Mouse (Mus musculus): ENCODE data around the gene Ppil2. TPM values are rescaled to one million over a fixed set of nuclear protein-coding genes. Genes with fewer than 3 reads are reported as not detected.

Ppil2 gene
- polyA plus RNA-seq, 1 experiment from 2014 or later: 104 TPM

DNA sequence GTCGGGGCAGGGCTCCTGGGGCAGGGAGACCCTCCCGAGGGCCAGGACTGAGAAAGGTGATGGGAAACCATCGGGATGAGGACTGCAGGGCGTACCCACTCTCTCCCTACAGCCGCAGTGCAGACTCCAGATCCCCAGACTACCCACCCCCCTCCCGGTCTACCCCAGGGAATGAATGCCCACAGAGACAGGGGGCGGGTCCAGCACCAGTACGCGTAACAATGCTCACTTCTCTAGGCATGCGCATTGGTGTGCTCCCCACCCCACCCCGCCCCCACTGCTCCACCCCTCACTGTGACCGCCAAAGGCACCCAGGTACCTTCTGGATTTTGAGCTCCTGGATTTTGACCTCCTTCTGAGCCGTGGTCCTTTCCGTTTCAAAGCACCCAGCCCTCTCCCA lies 10.5 kb upstream of the Ppil2 start:
- ATAC-seq (replicated peaks; ENCODE audit: insufficient number of reproducible peaks, low FRiP score, low TSS enrichment): no peak
- 71% methylated on average over 14 of the region's 14 CpGs for WGBS (ENCODE audit: insufficient replicate concordance)

DNA sequence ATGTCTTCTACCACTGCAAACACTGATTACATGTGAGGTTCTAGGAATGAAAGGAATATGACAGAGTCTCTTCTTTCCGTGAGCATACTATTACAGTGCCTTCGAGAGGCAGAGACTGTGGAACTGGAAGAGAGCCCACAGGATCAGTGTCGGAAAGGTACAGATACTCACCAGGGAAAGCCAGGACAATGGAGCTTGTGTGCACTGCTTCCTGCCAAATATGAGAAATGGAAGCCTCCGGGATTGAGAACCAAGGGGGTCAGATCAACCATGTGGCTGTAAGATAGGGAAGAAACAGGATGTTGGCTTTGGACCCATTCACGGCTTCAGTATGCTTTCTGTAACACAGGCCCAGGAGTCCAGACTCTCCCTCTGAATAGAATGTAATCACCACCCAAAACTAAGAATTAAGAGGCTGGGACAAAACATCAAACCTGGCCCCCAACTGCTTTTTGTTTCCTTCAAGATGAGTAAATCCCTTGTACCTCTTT lies 6.3 kb upstream of the Ppil2 start:
- no peaks in the 10 kb centered on the region for H3K4me1 ChIP-seq (ENCODE audit: control insufficient read depth, insufficient read depth, low read length)
- peaks cover 15% of the 10 kb centered on the region for H3K36me3 ChIP-seq (ENCODE audit: control insufficient read depth, insufficient read depth, low read length)
- ATAC-seq (replicated peaks; ENCODE audit: insufficient number of reproducible peaks, low FRiP score, low TSS enrichment): peak; percentile 39; the same call in 1 of the 2 replicates
- 71% methylated on average over 5 of the region's 5 CpGs for WGBS (ENCODE audit: insufficient replicate concordance)
- no peaks in the 10 kb centered on the region for H3K27me3 ChIP-seq (ENCODE audit: control insufficient read depth, insufficient read depth, low read length)
- no peak overlapping the region for H3K4me2 ChIP-seq
- H3K27ac ChIP-seq (ENCODE audit: low read depth, low read length): peak overlapping the region; percentile 64
- H3K9ac ChIP-seq (ENCODE audit: low read depth, low read length): no peak overlapping the region
- H3K4me3 ChIP-seq (ENCODE audit: low read depth, low read length): no peak overlapping the region
- no peaks in the 10 kb centered on the region for H3K9me3 ChIP-seq (replicated peaks; ENCODE audit: control insufficient read depth, low read length)

More for the DNA sequence above, 10.5 kb upstream of the Ppil2 start:
- no peaks in the 10 kb centered on the region for H3K27me3 ChIP-seq (ENCODE audit: control insufficient read depth, insufficient read depth, low read length)
- no peaks in the 10 kb centered on the region for H3K9me3 ChIP-seq (replicated peaks; ENCODE audit: control insufficient read depth, low read length)
- H3K4me1 ChIP-seq (ENCODE audit: control insufficient read depth, insufficient read depth, low read length): peaks cover 9% of the 10 kb centered on the region
- H3K9ac ChIP-seq (ENCODE audit: low read depth, low read length): no peak overlapping the region
- no peak overlapping the region for H3K4me2 ChIP-seq
- H3K4me3 ChIP-seq (ENCODE audit: low read depth, low read length): no peak overlapping the region
- peaks cover 8% of the 10 kb centered on the region for H3K36me3 ChIP-seq (ENCODE audit: control insufficient read depth, insufficient read depth, low read length)
- no peak overlapping the region for H3K27ac ChIP-seq (ENCODE audit: low read depth, low read length)

DNA sequence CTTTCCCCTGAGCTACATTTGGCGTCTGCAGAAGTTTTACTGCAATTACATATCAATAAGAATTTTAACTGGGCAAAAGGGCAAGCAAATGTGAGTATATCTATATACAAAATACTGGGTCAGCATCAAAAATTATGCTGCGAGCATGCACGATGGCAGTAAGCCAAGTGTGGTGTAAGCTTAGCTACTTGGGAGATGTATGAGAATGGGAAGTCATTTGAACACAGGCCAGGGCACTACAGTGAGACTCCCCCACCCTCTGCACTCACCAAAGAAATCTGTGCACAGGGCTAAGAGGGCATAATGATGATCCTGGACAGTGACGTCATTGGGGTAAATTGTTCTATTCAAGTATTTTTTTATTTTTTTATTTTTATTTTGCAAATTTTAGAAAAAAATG lies 6.5 kb downstream of the Ppil2 start:
- Histone ChIP-seq H3K4me2 (no peak overlapping the region), H3K4me1 (ENCODE audit: control insufficient read depth, insufficient read depth, low read length) (peaks cover 1% of the 10 kb centered on the region; the same call in 1 of the 2 replicates), H3K9me3 (replicated peaks; ENCODE audit: control insufficient read depth, low read length) (no peaks in the 10 kb centered on the region), H3K27ac (ENCODE audit: low read depth, low read length) (no peak overlapping the region), H3K27me3 (ENCODE audit: control insufficient read depth, insufficient read depth, low read length) (no peaks in the 10 kb centered on the region), H3K36me3 (ENCODE audit: control insufficient read depth, insufficient read depth, low read length) (peaks cover 29% of the 10 kb centered on the region), H3K4me3 (ENCODE audit: low read depth, low read length) (no peak overlapping the region), H3K9ac (ENCODE audit: low read depth, low read length) (no peak overlapping the region)
- ATAC-seq (replicated peaks; ENCODE audit: insufficient number of reproducible peaks, low FRiP score, low TSS enrichment): no peak
- 91% methylated on average over 4 of the region's 4 CpGs for WGBS (ENCODE audit: insufficient replicate concordance)

DNA sequence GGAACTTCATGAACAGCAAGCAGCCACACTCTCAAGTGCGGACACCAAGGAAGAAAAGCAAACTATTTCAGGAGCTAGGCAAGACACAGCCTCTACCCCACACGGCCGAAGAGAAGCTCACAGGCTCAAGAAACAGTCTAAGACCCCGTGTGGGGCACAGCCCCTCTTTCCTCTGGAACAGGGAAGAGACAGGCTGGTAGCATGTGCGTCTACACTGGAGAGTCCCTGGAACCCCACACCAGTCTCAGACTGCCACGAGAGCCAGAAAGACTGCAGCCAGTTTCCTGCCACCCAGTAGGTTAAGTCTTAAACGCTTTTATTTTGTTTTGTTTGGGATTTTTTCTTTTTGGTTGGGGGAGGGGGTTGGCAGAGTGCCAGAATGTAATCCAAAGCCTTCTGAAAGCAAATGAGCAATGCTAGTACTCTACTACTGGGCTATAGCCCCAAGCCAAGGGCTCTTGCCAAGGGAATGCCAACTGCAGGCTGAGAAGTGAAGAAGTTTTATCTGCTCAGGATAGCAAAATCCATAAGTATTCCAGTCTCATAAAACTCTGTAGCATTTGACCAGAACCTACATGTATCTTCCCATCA lies 8.3 kb downstream of the Ppil2 start:
- WGBS (ENCODE audit: insufficient replicate concordance): 74% methylated on average over 7 of the region's 7 CpGs
- ATAC-seq (replicated peaks; ENCODE audit: insufficient number of reproducible peaks, low FRiP score, low TSS enrichment): no peak

DNA sequence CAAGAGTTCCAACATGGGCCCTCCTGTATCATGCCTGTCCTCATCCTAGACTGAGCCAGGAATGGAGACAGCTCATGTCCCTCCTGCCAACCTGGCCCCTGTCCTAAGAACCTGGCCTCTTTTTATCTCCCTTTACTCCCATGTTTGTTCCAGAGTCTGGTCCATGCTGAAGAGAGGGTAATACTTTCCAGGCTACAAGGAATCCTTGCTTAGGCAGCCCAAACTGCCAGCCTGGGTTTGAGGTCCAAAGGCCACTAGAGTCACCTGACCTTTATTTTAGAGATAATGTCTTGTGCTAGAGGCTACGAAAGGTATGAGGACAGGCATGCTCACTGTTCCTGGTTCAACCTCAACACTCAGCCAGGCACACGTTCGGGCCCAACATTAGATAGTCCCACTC lies 14.1 kb downstream of the Ppil2 start:
- Histone ChIP-seq H3K9ac (ENCODE audit: low read depth, low read length) (no peak overlapping the region), H3K27ac (ENCODE audit: low read depth, low read length) (no peak overlapping the region), H3K36me3 (ENCODE audit: control insufficient read depth, insufficient read depth, low read length) (peaks cover 55% of the 10 kb centered on the region), H3K27me3 (ENCODE audit: control insufficient read depth, insufficient read depth, low read length) (no peaks in the 10 kb centered on the region), H3K4me1 (ENCODE audit: control insufficient read depth, insufficient read depth, low read length) (no peaks in the 10 kb centered on the region), H3K4me2 (no peak overlapping the region), H3K9me3 (replicated peaks; ENCODE audit: control insufficient read depth, low read length) (no peaks in the 10 kb centered on the region), H3K4me3 (ENCODE audit: low read depth, low read length) (no peak overlapping the region)
- ATAC-seq (replicated peaks; ENCODE audit: insufficient number of reproducible peaks, low FRiP score, low TSS enrichment): no peak
- WGBS (ENCODE audit: insufficient replicate concordance): 92% methylated on average over 3 of the region's 3 CpGs

More for the DNA sequence above, 8.3 kb downstream of the Ppil2 start:
- Histone ChIP-seq H3K27ac (ENCODE audit: low read depth, low read length) (no peak overlapping the region), H3K36me3 (ENCODE audit: control insufficient read depth, insufficient read depth, low read length) (peaks cover 31% of the 10 kb centered on the region), H3K4me3 (ENCODE audit: low read depth, low read length) (no peak overlapping the region), H3K9ac (ENCODE audit: low read depth, low read length) (no peak overlapping the region), H3K9me3 (replicated peaks; ENCODE audit: control insufficient read depth, low read length) (no peaks in the 10 kb centered on the region), H3K4me2 (no peak overlapping the region), H3K4me1 (ENCODE audit: control insufficient read depth, insufficient read depth, low read length) (no peaks in the 10 kb centered on the region), H3K27me3 (ENCODE audit: control insufficient read depth, insufficient read depth, low read length) (no peaks in the 10 kb centered on the region)

DNA sequence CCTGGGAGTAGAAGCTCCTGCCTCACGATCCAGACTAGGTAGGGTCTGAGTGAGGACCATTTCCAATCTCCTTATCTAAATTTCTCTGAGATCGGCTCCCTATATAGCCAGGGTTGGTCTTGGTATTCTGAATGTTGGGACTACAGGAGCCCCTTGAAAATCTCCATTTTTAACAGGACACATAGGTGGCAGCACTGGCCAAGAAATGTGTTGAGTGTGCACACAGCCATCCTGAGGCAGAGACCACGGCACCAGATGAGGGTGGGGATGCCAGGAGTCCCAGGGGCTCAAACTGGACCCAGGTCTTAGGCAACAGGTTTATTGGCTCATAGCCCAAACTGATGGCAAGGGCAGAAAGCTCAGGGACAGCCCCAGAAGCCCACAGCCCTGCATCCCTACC lies 22.7 kb downstream of the Ppil2 start:
- Histone ChIP-seq H3K27ac (ENCODE audit: low read depth, low read length) (no peak overlapping the region), H3K27me3 (ENCODE audit: control insufficient read depth, insufficient read depth, low read length) (no peaks in the 10 kb centered on the region), H3K4me1 (ENCODE audit: control insufficient read depth, insufficient read depth, low read length) (peaks cover 14% of the 10 kb centered on the region), H3K4me3 (ENCODE audit: low read depth, low read length) (no peak overlapping the region), H3K9ac (ENCODE audit: low read depth, low read length) (no peak overlapping the region), H3K9me3 (replicated peaks; ENCODE audit: control insufficient read depth, low read length) (no peaks in the 10 kb centered on the region), H3K36me3 (ENCODE audit: control insufficient read depth, insufficient read depth, low read length) (peaks cover 43% of the 10 kb centered on the region), H3K4me2 (no peak overlapping the region)
- no peak for ATAC-seq (replicated peaks; ENCODE audit: insufficient number of reproducible peaks, low FRiP score, low TSS enrichment)
- 81% methylated on average over 3 of the region's 3 CpGs for WGBS (ENCODE audit: insufficient replicate concordance)

DNA sequence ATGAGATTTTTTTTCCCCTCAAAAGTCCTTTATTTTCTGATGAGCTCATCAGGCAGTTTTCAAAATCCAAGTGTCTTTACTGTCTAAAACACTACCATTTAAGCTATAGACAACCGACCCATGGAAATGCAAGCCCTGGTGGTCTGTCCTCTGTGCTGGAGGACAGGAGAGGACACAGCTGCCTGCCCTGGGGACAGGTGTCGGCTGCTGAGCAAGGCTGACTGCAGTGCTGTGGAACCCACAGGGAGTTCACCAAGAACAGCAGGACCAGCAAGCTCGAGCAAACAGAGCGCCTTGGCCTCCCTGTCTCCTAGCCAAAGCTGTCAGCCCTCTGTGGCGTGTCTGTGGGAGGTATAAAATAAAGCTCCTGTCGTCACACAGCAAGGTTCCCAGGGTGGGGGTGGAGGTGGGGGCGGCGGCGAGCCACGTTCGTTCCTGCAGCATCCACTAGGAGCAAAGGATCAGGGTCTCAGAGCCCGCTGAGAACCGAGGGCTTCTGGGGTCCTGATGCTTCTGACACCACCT lies 24.3 kb downstream of the Ppil2 start:
- Histone ChIP-seq H3K4me1 (ENCODE audit: control insufficient read depth, insufficient read depth, low read length) (peaks cover 14% of the 10 kb centered on the region), H3K9me3 (replicated peaks; ENCODE audit: control insufficient read depth, low read length) (no peaks in the 10 kb centered on the region), H3K36me3 (ENCODE audit: control insufficient read depth, insufficient read depth, low read length) (peaks cover 38% of the 10 kb centered on the region), H3K4me3 (ENCODE audit: low read depth, low read length) (no peak overlapping the region), H3K27ac (ENCODE audit: low read depth, low read length) (no peak overlapping the region), H3K27me3 (ENCODE audit: control insufficient read depth, insufficient read depth, low read length) (no peaks in the 10 kb centered on the region), H3K9ac (ENCODE audit: low read depth, low read length) (no peak overlapping the region), H3K4me2 (no peak overlapping the region)
- WGBS (ENCODE audit: insufficient replicate concordance): 81% methylated on average over 13 of the region's 13 CpGs
- ATAC-seq (replicated peaks; ENCODE audit: insufficient number of reproducible peaks, low FRiP score, low TSS enrichment): no peak

DNA sequence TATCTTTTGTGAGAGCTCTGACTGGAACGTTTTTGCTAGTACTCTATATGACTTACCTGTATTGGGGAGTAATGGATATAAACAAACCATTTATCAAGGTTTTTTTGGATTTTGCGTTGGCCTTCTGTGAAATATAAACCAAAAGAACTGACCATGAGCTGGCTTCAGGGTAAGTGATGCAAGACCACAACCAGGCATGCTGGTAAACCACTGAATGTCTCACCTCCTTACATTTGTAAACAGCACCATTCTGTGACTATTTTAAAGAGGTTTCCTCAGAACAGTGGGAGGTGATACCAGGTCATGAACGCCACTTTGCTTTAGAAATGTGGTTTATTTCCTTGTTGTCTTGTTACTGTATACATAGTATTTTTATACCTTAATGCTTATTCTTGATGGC lies 24.8 kb downstream of the Ppil2 start:
- 77% methylated on average over 3 of the region's 3 CpGs for WGBS (ENCODE audit: insufficient replicate concordance)
- Histone ChIP-seq H3K9ac (ENCODE audit: low read depth, low read length) (no peak overlapping the region), H3K4me3 (ENCODE audit: low read depth, low read length) (no peak overlapping the region), H3K27ac (ENCODE audit: low read depth, low read length) (no peak overlapping the region), H3K4me2 (no peak overlapping the region), H3K36me3 (ENCODE audit: control insufficient read depth, insufficient read depth, low read length) (peaks cover 38% of the 10 kb centered on the region), H3K9me3 (replicated peaks; ENCODE audit: control insufficient read depth, low read length) (no peaks in the 10 kb centered on the region), H3K4me1 (ENCODE audit: control insufficient read depth, insufficient read depth, low read length) (peaks cover 14% of the 10 kb centered on the region), H3K27me3 (ENCODE audit: control insufficient read depth, insufficient read depth, low read length) (no peaks in the 10 kb centered on the region)
- no peak for ATAC-seq (replicated peaks; ENCODE audit: insufficient number of reproducible peaks, low FRiP score, low TSS enrichment)

DNA sequence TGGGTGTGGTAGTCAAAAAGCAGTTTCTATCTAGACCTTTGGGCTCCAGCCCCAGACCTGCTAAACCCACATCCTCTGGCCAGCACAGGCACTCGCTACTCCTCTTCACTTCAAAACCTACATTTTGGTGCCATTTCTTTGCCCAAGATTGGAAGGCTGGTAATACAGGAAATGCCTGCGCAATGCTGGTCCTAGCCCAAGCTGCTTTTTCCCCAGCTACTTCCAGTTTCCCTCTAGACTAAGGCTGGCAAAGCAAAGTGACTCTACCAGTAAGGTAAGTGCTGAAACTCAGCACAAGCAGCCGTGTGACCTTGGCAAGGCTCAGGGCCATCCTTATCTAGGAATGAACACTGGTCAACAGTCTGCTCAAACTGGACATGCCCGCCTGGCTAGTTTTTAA lies 25.4 kb downstream of the Ppil2 start:
- no peak overlapping the region for H3K9ac ChIP-seq (ENCODE audit: low read depth, low read length)
- H3K27me3 ChIP-seq (ENCODE audit: control insufficient read depth, insufficient read depth, low read length): no peaks in the 10 kb centered on the region
- H3K4me1 ChIP-seq (ENCODE audit: control insufficient read depth, insufficient read depth, low read length): peaks cover 14% of the 10 kb centered on the region
- no peaks in the 10 kb centered on the region for H3K9me3 ChIP-seq (replicated peaks; ENCODE audit: control insufficient read depth, low read length)
- no peak overlapping the region for H3K4me2 ChIP-seq
- H3K4me3 ChIP-seq (ENCODE audit: low read depth, low read length): no peak overlapping the region
- ATAC-seq (replicated peaks; ENCODE audit: insufficient number of reproducible peaks, low FRiP score, low TSS enrichment): no peak
- H3K27ac ChIP-seq (ENCODE audit: low read depth, low read length): 0 out of 2 replicates have a peak overlapping the region, but pooled peaks have one; percentile 50
- WGBS (ENCODE audit: insufficient replicate concordance): 70% methylated on average over 4 of the region's 4 CpGs
- H3K36me3 ChIP-seq (ENCODE audit: control insufficient read depth, insufficient read depth, low read length): peaks cover 38% of the 10 kb centered on the region
